Mouse (Mus musculus) 3134 (cell line): ENCODE measurements around the gene Cnot11.
"Not testable (repeated sequence)": the region's sequence is repeated elsewhere in the genome, so short reads cannot be mapped to it uniquely, and the experiment has no call there.

Source experiments
- DNase-seq: peaks from one replicate; pipeline ENCODE4 v3.0.0-alpha.2; 2011; ENCODE audit warnings: low spot score; ENCODE audit not compliant: insufficient read length; ENCODE audit errors: extremely low read depth

Cnot11 gene

DNA sequence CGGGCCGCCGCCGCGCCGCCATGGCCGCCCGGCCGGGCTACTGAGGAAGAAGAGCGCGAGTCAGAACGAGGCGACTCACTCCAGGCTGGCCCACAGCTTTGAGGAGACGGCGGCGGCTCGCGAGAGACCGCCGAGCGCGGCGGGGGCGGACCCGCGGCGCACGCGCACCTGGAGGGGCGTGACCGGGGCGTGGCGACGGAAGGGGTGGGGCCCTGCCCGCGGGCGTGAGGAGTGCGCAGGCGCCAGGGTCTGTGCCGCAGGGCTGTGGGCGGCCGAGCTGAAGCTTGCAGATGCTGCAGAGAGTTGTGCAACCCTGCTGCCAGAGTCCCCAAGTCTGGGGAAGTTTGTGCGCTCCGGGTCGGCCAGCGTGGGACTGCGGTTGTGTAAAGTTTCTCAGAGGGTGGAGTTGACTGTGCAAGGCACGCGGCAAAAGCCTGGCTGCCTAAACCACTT, 42.5 kb downstream of the Cnot11 start, which contains the start of gene Rnf149:
Gene Rnf149, minus strand, starts transcription at position 153 of the 453 bp plus-strand sequence.
- peak; percentile 96 for DNase-seq

DNA sequence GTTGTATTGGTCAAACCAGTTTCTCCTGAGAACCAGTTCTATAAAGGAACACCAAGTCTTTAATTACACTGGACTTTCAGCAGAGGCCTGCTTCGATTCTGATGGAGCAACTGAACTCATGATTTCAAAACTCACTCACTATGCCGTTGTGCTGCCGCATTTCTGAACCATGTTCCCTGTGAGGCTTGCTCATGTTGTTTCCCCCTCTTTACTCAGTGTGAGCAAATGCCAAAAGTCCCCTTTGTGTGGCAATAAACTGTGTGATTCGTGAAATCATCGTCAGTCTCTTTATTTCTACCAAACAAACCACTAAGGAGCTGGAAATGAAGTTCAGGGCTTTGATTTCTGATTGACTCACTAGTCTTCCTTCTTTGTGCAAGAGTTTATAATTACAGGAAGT, 43.7 kb downstream of the Cnot11 start:
- DNase-seq: no peak

DNA sequence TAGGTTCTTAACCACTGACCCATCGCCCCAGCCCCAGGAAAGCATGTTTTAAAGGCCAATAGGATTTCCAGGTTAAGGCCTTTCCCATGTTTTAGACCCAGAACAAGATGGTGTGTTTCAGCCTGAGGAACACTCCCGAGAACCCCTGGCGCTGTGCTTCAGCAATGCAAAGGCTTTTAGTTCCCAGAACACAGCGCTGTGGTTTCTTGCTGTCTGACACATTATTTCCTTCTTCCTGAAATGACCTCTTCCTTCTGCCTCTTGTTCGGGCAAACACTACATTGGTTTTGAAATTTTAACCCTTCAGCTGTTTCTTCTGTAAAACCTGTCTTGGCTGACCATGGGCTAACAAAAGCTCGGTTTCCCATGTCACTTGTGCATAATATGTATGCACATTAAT, 44.3 kb downstream of the Cnot11 start:
- DNase-seq: no peak

DNA sequence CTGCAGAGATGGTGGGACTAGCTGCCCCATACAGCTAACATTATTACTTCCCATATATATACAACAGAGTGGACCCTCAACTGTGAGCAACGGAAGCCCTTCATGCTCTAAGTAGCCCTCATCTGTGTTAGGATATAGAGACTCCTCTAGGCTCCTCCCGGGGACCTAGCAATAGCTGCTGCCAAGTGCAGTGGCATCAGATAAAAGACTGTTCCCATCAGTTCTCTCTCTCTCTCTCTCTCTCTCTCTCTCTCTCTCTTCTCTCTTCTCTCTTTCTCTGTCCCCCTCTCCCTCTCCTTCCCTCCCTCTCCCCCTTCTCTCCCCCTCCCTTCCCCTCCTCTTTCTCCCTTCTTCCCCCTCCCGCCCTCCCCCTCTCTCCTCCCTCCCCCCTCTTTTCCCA, 46.4 kb downstream of the Cnot11 start:
- no peak for DNase-seq

DNA sequence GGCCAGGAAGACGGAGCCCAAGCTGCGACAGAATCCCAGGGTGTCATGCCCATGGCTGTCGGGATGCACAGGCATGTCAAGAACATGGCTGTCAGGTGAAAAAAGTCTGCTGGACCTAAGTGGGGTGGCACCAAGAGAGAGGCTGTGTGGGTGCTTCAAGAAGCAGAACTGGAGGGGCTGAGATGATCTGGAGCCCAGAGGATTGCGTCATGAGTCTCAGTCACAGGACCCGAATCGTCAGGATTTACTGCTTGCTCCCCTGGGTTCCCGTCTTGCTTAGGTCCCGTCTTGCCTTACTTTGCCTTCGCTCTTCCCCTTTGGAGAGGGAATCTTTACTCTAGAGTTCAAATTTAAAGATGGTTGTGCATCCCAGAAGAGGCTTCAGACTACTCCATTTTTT, 48.4 kb downstream of the Cnot11 start:
- no peak for DNase-seq

DNA sequence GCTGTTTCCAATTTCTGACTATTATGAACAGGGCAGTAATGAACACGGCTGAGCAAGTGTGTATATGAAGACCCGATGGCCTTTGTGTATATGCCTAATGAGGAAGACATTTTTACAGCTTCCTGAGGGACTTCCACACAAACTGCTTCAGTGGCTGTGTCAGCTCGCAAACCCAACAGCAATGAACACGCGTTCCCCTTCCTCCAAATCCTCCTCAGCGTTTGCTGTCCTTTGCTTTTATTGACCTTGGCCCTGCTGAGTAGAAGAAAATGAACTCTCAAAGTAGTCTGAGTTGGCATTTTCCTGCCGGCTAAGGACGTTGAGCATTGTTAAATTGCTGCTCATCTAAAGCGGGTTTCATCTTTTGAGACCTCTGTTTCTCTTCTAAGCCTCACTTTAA, 50.6 kb downstream of the Cnot11 start:
- DNase-seq: no peak

DNA sequence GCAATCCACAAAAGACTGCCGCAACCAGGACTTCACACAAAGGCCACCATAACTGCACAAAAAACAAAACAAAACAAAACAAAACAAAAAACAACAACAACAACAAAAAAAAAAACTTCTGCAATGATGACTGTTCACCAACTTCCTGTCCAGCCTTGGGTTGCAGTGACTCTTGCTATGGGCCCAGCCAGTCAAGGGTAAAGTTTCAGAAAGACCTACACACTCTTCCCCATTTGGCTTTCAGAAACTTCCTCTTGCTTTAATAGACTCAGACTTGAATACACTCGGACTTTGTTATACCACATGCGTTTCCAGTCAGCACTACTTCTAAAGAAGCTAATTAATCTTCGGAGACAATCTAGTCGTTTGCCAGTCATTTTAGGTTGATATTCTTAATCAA, 55.4 kb downstream of the Cnot11 start:
- DNase-seq: no peak

DNA sequence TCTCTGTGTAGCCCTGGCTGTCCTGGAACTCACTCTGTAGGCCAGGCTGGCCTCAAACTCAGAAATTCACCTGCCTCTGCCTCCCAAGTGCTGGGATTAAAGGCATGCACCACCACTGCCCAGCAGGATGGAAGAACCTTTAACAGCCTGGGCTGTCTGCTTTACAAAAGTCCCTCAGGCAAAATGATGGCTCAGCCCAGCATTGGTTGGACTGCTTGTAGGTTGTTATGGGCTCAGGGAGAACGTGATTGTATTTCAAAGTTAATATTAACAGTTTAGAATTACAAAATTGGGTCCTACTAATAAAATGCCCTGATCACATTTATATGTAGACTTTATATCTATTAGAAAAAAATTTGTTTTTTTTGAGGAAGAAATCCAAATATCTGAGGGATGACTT, 56.8 kb downstream of the Cnot11 start:
- DNase-seq: not testable (repeated sequence)

DNA sequence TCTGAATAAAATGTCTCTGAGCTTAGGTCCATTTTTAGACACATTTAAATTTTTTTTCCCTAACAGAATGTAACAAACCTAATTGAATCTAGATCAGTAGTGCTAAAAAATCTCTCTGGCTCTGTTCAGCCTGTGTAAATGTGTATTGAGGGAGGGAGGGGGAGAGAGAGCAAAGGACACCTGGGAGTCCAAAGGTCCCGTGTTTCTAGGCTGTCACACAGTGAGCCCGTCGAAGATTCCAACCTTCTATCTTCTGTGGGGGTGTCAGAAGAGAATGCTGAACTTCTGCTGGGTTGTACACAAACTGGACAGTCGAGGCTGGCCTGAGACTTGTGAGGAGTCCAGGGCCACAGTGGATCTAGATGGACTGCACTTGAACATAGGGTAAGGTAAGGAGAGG, 57.3 kb downstream of the Cnot11 start:
- DNase-seq: no peak

DNA sequence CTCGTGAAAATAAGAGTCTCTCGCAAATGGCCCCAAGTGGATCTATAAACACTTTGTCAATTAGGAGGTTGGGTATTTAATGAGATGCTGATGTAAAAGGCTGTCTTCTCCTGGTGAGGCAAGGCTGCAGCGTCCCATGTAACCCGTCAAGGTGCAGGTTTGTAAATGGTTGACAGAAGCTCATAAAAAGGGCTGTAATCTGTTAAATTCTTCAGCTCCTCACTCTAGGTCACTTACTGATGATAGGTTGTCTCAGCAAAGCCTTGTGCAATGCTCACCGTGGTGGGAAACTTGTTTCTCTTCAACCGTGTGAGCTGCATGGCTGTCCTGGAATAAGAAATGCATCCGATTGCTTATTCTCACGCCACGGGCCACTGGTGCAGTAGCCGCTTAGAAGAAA, 59.0 kb downstream of the Cnot11 start:
- no peak for DNase-seq
